Mouse (Mus musculus): Measurements from ENCODE around the gene Tunar.
A peak's percentile ranks its signal among the peaks of the same experiment; 100 is the strongest.

Tunar gene

DNA sequence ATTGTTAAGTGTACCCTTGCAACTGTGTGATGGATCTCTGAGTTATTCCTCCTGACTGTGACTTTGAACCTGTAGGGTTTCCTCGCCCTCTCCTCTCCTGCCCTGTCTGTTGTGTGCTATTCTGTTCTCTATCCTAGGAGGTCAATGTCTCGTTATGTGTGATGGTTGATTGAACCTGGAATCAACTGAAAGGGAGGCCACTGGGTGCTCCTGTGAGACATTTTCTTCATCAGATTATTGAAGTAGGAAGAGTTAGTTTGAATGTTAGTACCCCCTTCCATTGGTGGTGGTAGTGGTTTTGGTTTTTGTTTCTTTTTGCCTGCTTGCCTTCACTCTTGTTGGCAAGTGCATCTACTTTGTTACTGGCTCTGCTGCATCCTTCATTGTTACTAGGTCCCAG is at the start of gene Tunar:
Tunar (plus strand) TSS at position 301 of the 400 bp plus-strand sequence.
- DNase-seq (ENCODE audit: low spot score in 2 of 2) = no peak

DNA sequence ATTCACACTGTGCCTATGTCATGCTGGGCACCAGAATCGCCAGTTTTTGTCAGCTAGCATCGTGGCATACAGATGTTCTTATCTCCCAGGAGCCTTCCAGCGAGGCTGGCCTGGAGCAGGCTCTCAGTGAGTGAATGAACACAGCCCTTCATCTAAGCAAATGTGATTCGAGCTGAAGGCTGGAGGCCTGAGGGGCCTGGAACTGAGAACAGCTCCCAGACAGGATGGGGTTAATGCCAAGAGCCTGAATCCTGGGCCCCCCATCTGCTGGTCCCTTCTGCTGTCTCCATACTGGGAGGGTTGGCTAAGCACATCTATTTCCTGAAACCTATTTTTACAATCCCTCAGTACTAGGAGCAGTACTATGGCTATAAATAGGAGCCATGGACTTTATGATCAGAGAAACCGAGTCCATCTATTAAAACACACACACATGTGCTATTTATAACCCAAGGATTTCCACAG is 21.1 kb upstream of the Tunar start:
- peak; percentile 66 to 71 for DNase-seq (ENCODE audit: low spot score in 2 of 2)

DNA sequence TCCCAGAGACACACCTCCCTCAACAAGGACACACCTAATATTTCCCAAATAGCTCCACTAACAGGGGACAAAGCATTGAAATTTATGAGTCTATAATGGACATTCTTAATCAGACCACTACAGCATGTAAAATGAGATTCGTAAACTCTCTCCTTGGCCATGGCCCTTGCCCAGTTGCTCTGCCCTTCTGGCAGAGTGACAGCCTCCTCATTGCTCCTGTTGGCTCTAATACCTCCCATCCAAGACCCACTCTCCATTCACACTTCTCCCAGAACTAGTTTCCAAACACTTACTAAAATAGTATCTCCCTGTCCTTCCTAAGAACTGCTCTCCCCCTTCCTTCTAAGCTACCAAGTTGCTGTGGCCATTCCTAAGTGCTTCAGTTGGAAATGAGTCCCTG is 19.3 kb upstream of the Tunar start:
- DNase-seq (ENCODE audit: low spot score in 2 of 2) = no peak

DNA sequence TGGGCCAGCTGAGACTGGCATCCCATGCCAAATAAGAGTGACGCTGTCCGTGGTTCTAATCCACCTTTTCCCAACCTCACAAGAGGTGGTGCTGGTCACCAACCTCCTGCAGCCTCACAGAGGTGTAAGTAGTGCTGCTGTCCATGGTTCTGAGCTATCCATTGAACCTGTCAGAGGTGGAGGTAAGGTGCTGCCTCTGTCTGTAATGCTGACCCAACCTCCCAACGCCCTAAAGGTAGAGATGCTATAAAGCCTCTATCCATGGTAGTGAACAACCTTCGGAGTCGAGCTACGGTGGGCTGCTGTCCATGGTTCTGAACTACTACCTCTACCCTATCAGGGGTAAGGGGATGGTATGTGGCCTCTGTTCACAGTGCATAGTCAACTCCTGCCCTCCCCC is 11.5 kb upstream of the Tunar start:
- no peak for DNase-seq (ENCODE audit: low spot score in 2 of 2)

DNA sequence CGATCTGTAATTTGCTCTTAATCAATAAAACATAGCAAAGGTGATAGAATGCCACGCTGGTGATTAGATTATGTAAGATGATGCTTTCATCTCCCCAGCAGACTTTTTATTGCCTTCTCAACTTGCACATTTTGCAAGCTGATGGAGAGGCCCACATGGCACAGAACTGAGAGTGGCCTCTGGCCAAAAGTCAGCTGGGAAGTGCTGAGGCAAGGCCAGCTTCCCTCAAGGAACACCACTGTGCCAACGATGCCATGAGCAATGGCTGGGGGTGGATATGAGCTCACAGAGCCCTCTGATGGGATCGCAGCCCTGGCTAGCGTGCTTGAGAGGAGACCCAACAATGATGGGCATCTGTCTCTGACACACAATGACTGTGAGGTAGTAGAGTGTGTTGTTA is 6.6 kb upstream of the Tunar start:
- no peak for DNase-seq (ENCODE audit: low spot score in 2 of 2)

DNA sequence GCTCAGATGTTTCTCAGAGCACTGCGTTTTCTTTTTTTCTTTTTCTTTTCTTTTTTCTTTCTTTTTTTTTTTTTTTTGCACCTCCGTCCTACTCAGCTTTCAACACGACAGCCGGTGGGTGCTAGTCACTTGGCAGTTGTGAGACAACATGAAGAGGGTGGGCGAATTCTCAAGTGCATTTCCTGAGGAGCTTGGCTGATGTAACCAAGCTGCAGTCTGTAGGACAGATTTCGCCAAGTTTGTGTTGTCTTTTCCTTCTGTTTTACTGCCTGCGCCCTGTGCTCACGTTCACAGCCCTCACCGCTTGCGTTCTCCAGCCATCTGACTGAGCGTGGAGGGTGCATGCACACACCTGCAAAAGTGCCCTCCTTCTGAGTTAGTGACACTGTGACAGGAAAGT is 5.3 kb upstream of the Tunar start:
- peak; percentile 83 to 92 for DNase-seq (ENCODE audit: low spot score in 2 of 2)

DNA sequence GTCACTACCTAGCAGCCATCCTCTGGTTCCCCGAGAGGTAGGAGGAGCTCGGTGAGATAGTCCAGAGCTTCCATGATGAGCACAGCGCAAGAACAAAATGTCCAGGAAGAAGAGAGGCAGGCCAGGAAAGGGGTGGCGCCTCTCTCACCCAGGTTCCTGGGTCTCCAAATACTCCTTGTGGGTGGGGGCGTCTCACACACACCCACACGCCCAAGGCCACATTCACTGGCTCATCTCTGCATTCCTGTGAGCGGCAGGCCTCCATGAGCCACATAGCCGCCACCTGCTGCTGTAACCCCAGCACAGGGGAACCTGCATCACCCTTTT is 2.4 kb downstream of the Tunar start:
- DNase-seq (ENCODE audit: low spot score in 2 of 2) = no peak

DNA sequence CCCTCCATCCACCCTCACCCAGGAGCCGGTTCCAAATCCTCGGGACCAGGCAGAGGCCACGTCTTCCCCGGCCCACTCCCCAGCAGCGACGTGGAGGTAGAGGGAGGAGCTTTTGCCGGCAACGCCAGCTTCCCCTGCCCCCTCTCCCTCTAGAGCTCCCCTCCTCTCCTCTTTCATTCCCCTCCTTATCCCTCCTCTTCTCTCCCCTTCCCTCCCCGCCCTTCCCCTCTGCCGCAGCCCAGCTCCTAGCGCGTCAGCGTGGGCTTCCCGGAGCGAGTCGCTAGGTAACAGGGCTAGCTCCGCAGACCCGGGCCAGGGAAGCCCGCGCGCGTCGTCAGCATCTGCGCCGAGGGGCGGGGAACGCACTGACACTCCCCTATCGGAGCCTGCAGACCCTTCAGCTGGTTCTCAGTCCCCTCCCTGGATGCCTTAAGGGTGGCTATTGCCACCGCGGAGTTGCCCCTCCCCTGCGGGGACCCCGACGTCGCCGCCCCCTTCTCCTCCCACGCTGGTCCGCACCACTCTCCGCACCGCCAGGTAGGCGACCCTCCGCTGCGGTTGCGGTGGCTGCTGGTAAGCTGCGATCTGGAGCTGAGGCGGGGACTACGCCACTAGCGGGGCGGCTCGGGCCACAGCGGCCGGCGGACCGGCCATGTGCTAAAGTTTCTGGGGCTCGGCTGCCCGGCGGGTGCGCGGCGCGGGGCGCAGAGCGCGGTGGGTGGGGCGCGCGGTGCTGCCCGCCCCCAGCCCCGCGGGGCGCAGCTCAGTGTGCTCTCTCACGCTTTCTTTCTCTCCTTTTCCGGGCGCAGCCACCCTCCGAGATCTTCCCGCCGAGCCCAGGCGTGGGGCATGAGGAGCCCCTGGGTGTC is 3.0 kb downstream of the Tunar start:
- DNase-seq (ENCODE audit: low spot score in 2 of 2) = peak; percentile 90 to 91

DNA sequence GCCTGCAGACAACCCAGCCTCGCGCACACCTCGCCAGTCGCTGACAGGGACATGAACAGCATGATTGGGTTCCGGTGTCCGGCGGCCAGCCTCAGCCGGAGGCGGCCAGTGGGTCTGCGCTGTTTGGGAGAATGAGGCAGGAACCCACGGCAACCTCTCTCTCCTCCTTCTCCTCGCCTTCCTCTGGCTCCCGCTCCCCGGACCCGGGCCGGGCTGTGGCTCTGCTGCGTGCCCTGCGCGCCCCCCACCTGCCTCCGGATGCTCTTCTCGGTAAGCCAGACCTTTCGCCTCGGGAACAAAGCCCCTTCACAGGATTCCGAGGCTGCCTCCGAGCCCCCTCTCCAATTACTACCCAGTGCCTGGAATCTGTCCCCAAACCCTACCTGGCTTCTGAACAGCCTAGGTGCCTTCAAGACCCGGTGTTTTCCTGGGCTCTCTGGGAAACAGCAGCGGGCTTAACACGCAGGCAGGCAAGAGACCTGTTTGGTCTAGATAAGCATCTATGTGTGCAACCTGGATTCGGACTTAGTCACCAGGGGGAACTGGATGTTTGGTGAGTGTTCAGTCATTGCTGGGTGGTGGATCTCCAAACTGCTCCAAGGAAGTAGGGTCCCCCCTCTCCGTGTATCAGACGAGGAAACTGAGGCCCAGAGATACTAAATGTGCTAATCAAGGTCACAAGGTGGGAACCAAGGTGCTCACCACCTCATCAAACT is 3.8 kb downstream of the Tunar start:
- no peak for DNase-seq (ENCODE audit: low spot score in 2 of 2)

DNA sequence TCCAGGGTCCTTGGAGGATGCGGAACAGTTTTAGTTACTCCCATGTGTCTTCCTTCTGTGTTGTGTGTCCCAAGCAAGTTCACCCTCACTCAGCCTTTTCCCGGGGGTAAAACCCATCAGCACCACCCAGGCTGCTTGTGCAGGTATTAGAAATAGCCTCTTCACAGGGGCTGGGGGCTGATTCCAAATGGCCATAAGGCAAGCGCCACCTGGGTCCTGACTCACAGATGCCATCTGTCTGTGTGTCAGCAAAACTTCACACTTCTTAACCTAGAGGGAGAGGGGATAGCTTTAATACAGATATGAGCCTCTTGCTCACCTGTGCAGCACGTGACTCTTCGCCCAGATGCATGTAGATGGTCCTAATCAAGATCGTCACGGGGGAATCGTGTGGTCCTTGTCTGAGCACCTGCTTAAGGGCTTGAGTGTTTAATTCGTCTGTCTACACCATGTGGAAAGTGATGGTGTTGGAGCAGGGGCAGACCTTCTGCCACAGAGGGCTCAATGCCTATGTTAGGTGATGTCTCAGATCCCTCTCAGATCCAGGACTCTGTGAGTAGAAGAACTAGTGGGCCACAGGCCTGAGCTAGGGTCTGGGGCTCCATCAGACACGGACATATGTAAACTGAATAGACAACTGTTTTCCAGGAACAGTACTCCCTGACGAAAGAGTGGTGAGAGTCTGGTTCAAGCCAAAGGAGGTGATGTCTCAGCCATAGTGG is 4.7 kb downstream of the Tunar start:
- DNase-seq (ENCODE audit: low spot score in 2 of 2) = no peak

DNA sequence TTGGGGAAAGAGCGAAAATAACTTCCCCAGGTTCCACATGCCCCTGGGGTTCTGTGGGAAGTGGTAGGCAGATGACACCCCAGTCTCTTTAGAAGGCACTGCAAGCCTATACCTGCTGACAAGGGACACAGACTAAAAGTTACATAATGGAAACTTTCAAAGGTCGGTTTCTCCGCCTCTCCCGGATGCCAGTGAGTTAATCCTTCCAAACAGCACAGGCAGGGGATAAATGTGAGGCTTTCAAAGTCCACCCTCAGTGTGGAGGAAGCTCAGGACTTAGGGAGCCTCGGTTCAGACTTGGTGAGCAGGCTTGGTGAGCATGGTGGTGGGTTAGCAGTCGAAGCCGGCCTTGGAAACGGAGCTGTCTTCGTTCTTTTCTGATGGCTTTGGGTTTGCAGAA is 7.9 kb downstream of the Tunar start:
- DNase-seq (ENCODE audit: low spot score in 2 of 2) = no peak

DNA sequence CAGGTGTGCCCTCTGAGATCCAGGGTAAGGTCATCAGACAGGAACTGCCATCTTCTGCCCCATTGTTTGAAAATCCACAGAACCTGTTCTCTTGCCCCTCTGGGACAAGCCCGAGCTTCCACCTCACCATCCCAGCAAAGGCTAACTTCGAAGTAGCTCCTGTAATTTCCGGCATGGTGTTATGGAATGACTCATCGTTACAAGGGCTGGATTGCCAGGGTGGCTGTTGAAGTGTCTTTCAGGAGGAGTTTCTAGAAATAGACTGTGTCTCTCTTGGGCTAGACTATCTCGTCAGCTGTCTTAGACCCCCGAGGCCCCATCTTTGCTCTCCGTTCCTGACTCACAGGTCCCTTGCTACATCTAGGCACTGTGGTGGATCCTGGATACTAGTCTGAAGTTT is 10.8 kb downstream of the Tunar start:
- DNase-seq (ENCODE audit: low spot score in 2 of 2) = no peak

DNA sequence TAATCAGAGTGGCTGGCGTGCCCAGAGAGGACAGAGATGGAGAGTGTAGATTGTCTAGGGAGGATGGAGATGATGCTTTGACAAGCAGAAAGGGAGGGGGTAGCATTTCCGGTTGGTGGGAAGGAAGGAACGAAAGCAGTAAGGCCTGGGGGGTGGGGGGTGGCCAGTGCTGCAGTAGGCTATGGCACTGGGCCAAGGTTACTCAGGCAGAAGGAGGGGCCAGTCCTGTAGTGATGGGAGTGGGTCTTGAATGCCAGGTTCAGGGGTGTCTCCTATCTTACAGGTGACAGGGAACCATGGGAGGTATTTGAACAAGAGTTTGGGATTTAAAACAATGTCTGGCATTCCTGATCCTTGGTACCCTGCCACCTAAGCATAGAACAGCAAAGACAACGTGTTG is 13.2 kb downstream of the Tunar start:
- DNase-seq (ENCODE audit: low spot score in 2 of 2) = no peak

DNA sequence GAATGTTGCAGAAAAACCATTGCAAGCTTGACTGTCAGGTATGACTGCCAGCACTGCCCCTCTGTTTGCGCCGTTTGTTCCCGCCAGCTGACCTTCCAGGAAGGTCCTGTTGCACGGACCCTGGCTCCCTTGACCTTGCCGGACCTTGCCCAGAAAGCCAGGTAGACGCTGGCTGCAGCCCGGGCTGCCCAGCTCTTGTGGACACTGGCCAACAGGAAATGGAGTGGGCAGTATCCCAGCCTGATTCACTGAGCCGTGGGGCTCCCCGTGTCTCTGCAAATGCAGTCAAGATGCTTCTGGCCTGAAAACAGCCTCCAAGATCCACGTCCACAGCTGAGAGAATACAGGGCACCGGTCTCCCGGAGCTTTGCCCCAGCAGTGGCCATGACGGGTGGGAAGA is 13.6 kb downstream of the Tunar start:
- DNase-seq (ENCODE audit: low spot score in 2 of 2) = no peak

DNA sequence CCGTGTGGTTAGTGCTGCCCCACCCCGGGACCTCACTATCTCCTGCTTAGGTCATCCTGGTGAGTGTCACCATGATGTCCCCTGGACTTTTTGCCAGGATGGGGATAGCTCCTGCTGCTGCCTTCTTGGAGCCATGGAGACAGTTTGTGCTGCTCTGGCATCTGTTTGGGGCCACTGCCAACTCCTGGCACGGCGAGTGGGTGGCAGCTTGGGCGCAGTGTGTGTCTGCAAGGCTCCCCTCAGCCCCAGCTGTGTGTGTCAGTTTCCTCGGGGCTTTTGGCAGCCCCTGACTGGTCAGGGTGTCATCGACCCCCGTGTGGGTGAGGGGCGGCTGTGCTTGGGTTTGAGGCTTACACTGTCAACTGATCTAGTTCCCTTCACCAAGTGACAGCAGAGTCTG is 20.6 kb downstream of the Tunar start:
- peak; percentile 89 to 90 for DNase-seq (ENCODE audit: low spot score in 2 of 2)

DNA sequence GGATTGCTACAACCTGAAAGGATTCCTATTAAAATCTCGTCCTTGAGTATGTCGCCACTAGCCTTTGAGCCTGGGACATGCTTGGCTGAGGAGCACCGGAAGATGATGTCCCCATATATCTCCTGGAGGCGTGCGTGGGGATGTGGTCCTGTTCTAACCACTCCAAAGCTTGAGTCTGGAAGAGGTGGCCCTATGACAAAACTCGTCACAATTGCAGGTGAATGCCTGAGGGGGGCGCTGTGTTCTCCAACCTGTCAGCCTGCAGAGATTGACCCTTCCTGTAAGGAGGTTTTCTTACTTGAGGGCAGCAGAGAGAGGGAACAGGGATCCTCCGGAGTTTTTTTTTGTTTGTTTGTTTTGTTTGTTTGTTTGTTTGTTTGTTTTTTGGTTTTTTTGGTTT is 21.1 kb downstream of the Tunar start:
- DNase-seq (ENCODE audit: low spot score in 2 of 2) = no peak

DNA sequence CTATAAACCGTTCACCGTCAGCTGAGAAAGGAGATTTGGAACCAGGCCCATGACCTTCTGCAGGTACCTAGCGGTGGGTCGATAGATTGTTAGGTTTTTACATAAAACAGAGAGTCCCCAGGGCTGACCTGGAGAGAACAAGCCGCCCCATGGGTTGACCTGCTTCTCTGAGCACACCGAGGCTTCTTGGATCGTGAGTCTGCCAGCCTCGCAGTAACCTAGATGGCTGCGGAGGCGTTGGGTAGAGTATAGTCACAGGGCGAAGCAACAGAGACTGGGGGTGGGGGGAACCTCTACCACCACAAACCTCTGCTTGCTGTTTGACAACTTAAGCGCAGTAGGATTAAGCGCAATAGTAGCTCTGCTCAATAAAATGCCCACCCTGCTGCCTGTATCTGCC is 23.1 kb downstream of the Tunar start:
- no peak for DNase-seq (ENCODE audit: low spot score in 2 of 2)

DNA sequence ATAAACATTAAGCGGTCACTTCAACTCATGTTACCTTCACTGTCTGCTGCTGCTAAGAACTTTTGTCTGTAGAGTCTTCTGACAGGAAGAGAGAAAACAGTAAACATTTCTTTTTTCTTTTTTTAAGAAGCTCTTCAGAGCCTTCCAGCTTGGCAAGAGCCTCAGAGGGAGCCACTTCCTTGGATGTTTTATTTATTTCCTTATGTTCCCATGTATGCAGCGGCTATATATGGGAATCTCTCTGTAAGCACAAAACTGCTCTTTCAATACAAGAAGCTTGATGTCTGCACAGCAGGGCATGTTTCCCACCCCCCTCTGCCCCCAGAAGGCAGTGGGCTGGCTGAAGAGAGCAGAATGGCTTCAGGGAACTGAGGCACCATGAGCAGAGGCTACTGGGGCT is 30.0 kb downstream of the Tunar start:
- no peak for DNase-seq (ENCODE audit: low spot score in 2 of 2)

DNA sequence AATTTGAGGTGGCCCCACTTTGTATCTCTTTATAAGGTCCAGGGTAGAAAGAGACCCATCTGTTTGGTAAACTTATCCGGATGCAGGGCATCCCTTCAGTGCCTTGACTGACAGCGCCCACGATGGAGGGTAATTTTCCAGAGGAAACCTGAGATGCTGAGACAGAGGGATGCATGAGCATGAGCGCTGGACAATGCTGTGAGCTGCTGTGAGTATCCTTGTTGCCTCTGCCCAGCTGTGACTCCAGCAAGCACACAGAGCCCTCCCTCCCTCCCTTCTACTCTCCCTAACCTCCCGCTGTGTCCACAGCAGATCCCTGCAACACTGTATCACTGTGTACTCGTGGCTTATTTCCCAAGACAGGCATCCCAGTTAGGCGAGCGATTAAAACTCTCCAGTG is 40.9 kb downstream of the Tunar start:
- no peak for DNase-seq (ENCODE audit: low spot score in 2 of 2)

DNA sequence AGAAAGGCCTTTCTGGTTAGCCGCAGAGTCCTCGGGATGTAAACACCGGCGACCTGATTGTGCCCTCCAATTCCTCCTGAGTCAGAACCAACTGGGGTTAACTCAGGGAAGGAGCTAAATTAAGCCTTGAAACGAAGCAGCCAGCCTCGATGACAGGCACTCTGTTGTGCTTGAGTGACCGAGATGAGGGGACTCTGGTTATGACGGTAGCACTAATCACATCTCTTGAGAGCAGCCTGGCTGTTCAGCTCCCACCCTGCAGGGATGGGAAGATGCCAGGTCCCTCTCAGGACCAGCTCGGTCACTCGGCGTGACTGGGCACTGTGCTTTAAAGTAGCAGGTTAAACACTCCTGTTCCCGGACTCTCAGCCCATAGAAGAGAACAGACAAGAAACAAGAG is 43.3 kb downstream of the Tunar start:
- DNase-seq (ENCODE audit: low spot score in 2 of 2) = no peak

DNA sequence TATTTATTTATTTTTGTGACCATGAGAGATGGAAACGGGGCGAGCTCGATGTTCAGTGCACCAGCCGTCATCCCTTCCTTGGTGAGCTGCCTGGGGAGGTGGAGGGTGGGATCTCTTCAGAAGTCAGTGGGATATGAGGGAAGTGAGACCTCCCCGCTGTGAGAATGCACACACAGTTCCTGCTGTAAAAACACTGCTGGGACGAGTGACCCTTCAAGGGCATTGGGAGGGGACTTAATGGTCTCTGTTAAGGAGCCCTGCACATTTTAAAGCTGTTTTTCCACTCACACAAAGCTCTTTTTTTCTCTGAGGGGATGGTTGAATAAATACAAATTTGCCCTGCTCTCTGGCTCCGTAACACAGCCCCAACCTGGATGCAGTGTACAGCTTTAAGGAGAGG is 49.1 kb downstream of the Tunar start:
- no peak for DNase-seq (ENCODE audit: low spot score in 2 of 2)

DNA sequence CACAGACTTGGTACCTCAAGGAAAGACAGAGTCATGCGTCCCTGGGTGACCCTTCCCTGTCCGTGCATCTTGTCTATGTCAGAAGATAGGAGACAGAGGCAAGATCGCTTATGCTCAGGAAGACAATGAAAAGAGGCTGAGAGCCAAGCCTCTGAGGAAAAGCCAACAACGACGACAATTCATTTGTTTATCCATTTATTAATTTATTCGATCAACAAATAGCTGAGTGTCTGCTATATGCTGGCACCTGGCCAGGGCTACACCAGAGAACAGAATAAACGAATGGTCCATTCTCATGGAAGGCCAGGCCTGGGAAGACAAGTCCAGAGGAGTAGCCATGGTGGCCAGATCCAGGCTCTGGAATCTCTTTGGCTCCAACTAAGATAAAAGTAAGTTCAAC is 61.0 kb downstream of the Tunar start:
- no peak for DNase-seq (ENCODE audit: low spot score in 2 of 2)

DNA sequence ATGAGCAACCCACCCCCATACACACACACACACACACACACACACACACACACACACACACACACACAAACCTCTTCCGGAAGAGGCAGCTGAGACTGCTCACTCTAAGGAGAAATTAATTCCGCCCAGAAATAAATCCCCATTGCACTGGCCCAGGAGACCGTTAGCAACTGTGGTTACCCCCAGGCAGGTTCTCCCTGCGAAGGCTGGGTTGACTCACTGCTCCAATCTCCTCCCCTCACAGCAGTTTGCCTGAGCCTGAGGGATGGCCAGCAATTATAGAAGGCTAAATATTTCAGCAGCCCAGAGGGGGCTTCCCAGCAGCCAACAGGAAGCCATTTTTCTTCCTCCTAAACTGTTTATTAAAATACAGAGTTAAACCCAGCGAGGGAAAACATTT is 64.5 kb downstream of the Tunar start:
- DNase-seq (ENCODE audit: low spot score in 2 of 2) = no peak
